Mouse (Mus musculus) kidney, postnatal 0 days (tissue): ENCODE data around the gene Rasl10a. TPM values are rescaled to one million over a fixed set of nuclear protein-coding genes. Genes with fewer than 3 reads are reported as not detected.

Experiments
- ATAC-seq: fragments of 200-750 bp; cut with Nextera tagmentation; replicated peaks from 2 replicates; pipeline ENCODE4 v1.8.0; 2017; ENCODE audit warnings: low read depth, moderate number of reproducible peaks, moderate TSS enrichment, moderate library complexity; ENCODE audit not compliant: low FRiP score
- DNase-seq: peaks from one replicate; pipeline ENCODE4 v3.0.0-alpha.2; 2016; ENCODE audit warnings: low spot score
- H3K27ac ChIP-seq: fragments of 300-500 bp; sonication (generic); 2 replicates; pipeline ENCODE4 v1.5.1; 2014; ENCODE audit warnings: mild to moderate bottlenecking
- H3K27me3 ChIP-seq: fragments of 300-500 bp; sonication (generic); 2 replicates; pipeline ENCODE4 v1.6.1; 2014; ENCODE audit warnings: low read length, mixed read lengths; ENCODE audit not compliant: insufficient read depth
- H3K36me3 ChIP-seq: fragments of 300-500 bp; sonication (generic); 2 replicates; pipeline ENCODE4 v1.6.1; 2014; ENCODE audit warnings: low read length, mixed read lengths; ENCODE audit not compliant: insufficient read depth
- H3K4me1 ChIP-seq: fragments of 300-500 bp; sonication (generic); replicated peaks from 2 replicates; pipeline ENCODE4 v1.6.1; 2014; ENCODE audit warnings: antibody characterized with exemption, low read length, mixed read lengths; ENCODE audit not compliant: insufficient read depth
- H3K4me2 ChIP-seq: fragments of 300-500 bp; sonication (generic); 2 replicates; pipeline ENCODE4 v1.6.1; 2014; ENCODE audit warnings: mild to moderate bottlenecking, low read length, moderate library complexity, mixed read lengths
- H3K4me3 ChIP-seq: fragments of 300-500 bp; sonication (generic); replicated peaks from 2 replicates; pipeline ENCODE4 v1.5.1; 2014; ENCODE audit warnings: low read depth, low read length
- H3K9ac ChIP-seq: fragments of 300-500 bp; sonication (generic); 2 replicates; pipeline ENCODE4 v1.6.1; 2014; ENCODE audit warnings: low read depth, low read length
- H3K9me3 ChIP-seq: fragments of 300-500 bp; sonication (generic); replicated peaks from 2 replicates; pipeline ENCODE4 v1.6.1; 2016; ENCODE audit warnings: low read length, inconsistent platforms, mixed read lengths
- CTCF ChIP-seq: IDR thresholded peaks from 2 replicates; pipeline ENCODE4 v1.5.1; 2016; ENCODE audit warnings: antibody characterized with exemption, low read depth, mild to moderate bottlenecking, moderate library complexity
- WGBS: fragments of 180-500 bp; shearing (Covaris S2); extraction: QIAGEN DNeasy Blood & Tissue Kit; methylation state at CpG from one replicate; pipeline ENCODE4 v1.1.7; 2014; 5-methylcytosine and 5-hydroxymethylcytosine counted together
- microRNA-seq: library from miRNA; unstranded; fragments of <30 nt; microRNA quantifications from one replicate; pipeline ENCODE4, GENCODE M21; 2016
- polyA plus RNA-seq: library from polyadenylated mRNA; unstranded; fragments of >200 nt; fragmentation: Nextera tagmentation; extraction: Ambion mirVana; gene quantifications from 2 replicates; pipeline ENCODE4 v1.2.1, GENCODE M21; 2015

Gene Rasl10a
- polyA plus RNA-seq, 1 experiment from 2014 or later: 1.9 TPM

DNA sequence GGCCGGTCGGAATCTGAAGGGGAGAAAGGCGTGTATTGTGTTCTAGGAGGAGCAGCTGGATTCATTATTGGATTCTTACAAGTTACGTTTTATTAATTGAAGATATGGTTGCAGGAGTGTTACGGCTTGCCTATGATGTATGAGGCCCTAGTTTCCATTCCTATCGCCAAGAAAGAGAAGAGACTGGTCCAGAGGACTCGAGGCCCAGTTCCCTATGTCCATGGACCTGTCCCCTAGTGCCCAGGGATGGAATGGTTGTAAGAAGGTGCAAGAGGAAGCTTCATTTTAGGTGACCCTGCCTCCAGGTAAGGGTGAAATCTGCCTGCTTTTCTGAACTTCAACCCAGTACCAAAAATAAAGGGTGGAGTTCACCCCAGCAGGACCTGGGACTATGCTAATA lies 42.4 kb downstream of the Rasl10a start:
- Histone ChIP-seq H3K36me3 (0 out of 2 replicates have a peak, but pooled peaks cover 3% of the 10 kb centered on the region), H3K4me1 (peaks cover 13% of the 10 kb centered on the region; the same call in 1 of the 2 replicates), H3K27me3 (no peaks in the 10 kb centered on the region), H3K9me3 (no peaks in the 10 kb centered on the region), H3K4me3 (peak overlapping the region; percentile 98), H3K27ac (peak overlapping the region; percentile 95), H3K9ac (peak overlapping the region; percentile 97), H3K4me2 (peak overlapping the region; percentile 76)
- peak; percentile 46 for DNase-seq
- no peak for ATAC-seq
- peak; percentile 32; the same call in 1 of the 2 replicates for TF ChIP-seq CTCF
- 0% methylated on average over 7 of the region's 7 CpGs for WGBS

DNA sequence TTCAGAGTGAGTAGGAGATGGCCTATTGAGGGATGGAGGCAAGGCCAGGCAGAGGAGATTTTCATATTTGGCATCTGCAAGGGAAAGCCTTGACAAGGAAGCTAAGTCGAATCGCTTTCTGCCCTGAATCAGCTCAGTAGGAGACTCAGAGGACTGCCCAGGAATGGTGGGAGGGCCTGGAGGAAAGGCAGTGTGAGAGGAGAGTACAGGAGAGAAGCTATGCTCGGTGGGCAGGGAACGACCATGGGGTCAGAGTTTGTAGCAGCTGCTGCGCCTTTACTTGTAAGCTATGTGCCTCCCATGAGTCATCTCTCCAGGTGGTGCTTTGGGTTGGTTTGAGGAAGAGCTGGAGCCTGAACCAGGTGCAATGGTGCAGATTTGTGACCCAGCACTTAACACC lies 42.9 kb downstream of the Rasl10a start:
- WGBS: 31% methylated on average over 5 of the region's 5 CpGs
- peaks cover 12% of the 10 kb centered on the region; the same call in 1 of the 2 replicates for H3K4me1 ChIP-seq
- no peaks in the 10 kb centered on the region for H3K9me3 ChIP-seq
- H3K9ac ChIP-seq: no peak overlapping the region; the same call in 1 of the 2 replicates
- ATAC-seq (no peak), DNase-seq (peak; percentile 21)
- peak overlapping the region; percentile 98 for H3K4me3 ChIP-seq
- 0 out of 2 replicates have a peak, but pooled peaks cover 8% of the 10 kb centered on the region for H3K36me3 ChIP-seq
- no peaks in the 10 kb centered on the region for H3K27me3 ChIP-seq
- peak overlapping the region; percentile 76 for H3K4me2 ChIP-seq
- H3K27ac ChIP-seq: peak overlapping the region; percentile 50
- TF ChIP-seq CTCF: no peak

- H3K4me1 ChIP-seq: 0 out of 2 replicates have a peak, but pooled peaks cover 6% of the 10 kb centered on the region
- H3K27me3 ChIP-seq: no peaks in the 10 kb centered on the region
- H3K4me2 ChIP-seq: no peak overlapping the region
Observed at GRCm38 (mm10) chr11:5101641-5102040, 43.7 kb downstream of the Rasl10a start.

DNA sequence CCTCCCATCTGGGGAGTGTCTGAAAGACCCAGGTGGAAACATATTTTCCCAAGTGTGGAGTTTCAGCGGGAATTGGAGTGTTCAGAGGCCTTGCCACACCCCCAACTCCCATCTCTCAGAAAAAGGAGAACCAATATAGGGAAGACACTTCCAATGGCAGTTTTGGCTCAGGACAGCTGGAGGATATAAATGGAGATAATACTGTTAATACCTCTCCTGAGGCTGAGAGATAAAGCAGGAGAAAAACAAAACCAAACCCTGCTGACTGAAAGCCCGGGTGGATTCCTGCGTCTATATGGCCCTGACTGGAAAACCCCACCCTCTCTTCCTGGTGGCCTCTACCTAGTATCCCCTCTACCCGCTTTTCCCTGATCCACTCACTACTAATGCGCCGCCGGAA lies 44.5 kb downstream of the Rasl10a start:
- Histone ChIP-seq H3K9me3 (no peaks in the 10 kb centered on the region), H3K4me2 (no peak overlapping the region), H3K27ac (no peak overlapping the region), H3K9ac (no peak overlapping the region), H3K4me1 (0 out of 2 replicates have a peak, but pooled peaks cover 6% of the 10 kb centered on the region), H3K36me3 (peaks cover 11% of the 10 kb centered on the region; the same call in 1 of the 2 replicates), H3K27me3 (no peaks in the 10 kb centered on the region), H3K4me3 (no peak overlapping the region)
- WGBS: 86% methylated on average over 7 of the region's 7 CpGs
- ATAC-seq (no peak), DNase-seq (no peak)
- no peak for TF ChIP-seq CTCF

More at GRCm38 (mm10) chr11:5101641-5102040, 43.7 kb downstream of the Rasl10a start:
- no peak for ATAC-seq
- DNase-seq: no peak
- Histone ChIP-seq H3K36me3 (0 out of 2 replicates have a peak, but pooled peaks cover 11% of the 10 kb centered on the region), H3K9me3 (no peaks in the 10 kb centered on the region), H3K4me3 (no peak overlapping the region), H3K9ac (no peak overlapping the region; the same call in 1 of the 2 replicates), H3K27ac (0 out of 2 replicates have a peak overlapping the region, but pooled peaks have one; percentile 50)
- TF ChIP-seq CTCF: no peak
- 71% methylated on average over 6 of the region's 6 CpGs for WGBS

DNA sequence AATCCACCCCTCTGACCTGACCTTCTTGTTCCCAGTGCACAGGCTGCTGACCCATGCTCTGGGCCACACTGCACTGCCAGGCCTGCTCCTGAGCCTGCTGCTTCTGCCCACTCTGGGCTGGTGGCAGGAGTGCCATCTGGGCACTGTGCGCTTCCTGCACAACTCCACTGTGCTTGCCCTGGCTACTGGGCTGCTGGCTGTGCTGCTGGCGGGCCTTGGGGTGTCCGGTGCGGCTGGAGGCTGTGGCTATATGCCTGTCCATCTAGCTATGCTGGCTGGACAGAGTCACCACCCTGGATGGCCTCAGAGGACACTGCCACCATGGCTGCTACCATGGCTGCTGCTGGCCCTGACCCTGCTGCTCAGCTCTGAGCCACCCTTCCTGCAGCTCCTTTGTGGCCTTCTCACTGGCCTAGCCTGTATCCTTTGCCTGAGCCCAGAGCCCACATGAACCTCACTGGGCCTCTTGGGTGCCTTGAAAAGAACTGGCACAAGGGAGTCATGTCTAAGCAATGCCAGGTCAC lies 46.1 kb downstream of the Rasl10a start:
- 95% methylated on average over 4 of the region's 4 CpGs for WGBS
- H3K9ac ChIP-seq: no peak overlapping the region
- H3K4me3 ChIP-seq: no peak overlapping the region
- no peak for TF ChIP-seq CTCF
- 0 out of 2 replicates have a peak, but pooled peaks cover 6% of the 10 kb centered on the region for H3K4me1 ChIP-seq
- no peak overlapping the region for H3K27ac ChIP-seq
- DNase-seq: no peak
- H3K36me3 ChIP-seq: peaks cover 11% of the 10 kb centered on the region
- no peak overlapping the region for H3K4me2 ChIP-seq
- H3K9me3 ChIP-seq: no peaks in the 10 kb centered on the region
- H3K27me3 ChIP-seq: no peaks in the 10 kb centered on the region
- ATAC-seq: no peak

- DNase-seq (no peak), ATAC-seq (no peak)
- no peak overlapping the region for H3K9ac ChIP-seq
- H3K4me1 ChIP-seq: no peaks in the 10 kb centered on the region
- WGBS: 68% methylated on average over 8 of the region's 8 CpGs
- H3K9me3 ChIP-seq: no peaks in the 10 kb centered on the region
- no peak for TF ChIP-seq CTCF
- H3K27me3 ChIP-seq: no peaks in the 10 kb centered on the region
- H3K27ac ChIP-seq: no peak overlapping the region
- H3K36me3 ChIP-seq: peaks cover 14% of the 10 kb centered on the region
- H3K4me3 ChIP-seq: no peak overlapping the region
- H3K4me2 ChIP-seq: no peak overlapping the region
Observed at GRCm38 (mm10) chr11:5109441-5109840, 51.5 kb downstream of the Rasl10a start.

Small RNA genes within 50 kb of the gene (microRNA-seq; reads per million reads assigned to microRNA genes)
- gene Gm47296: not detected

Other genes starting within 250 kb of the Rasl10a start
- gene Nf2, start 208.6 kb upstream of the Rasl10a start, polyA plus RNA-seq: 33.3 and 35.6 TPM in 2 replicates
- 82.0 and 90.8 TPM in 2 replicates for gene Nipsnap1, start 184.2 kb upstream of the Rasl10a start, polyA plus RNA-seq
- gene Thoc5, start 162.8 kb upstream of the Rasl10a start, polyA plus RNA-seq: 27.3 and 29.8 TPM in 2 replicates
- gene Nefh, start 110.1 kb upstream of the Rasl10a start, polyA plus RNA-seq: 0.08 and 0.11 TPM in 2 replicates
- 54.5 and 61.6 TPM in 2 replicates for gene Ap1b1, start 71.3 kb upstream of the Rasl10a start, polyA plus RNA-seq
- 27.2 and 30.3 TPM in 2 replicates for gene Gas2l1, start 7.2 kb downstream of the Rasl10a start, polyA plus RNA-seq
- 26.8 and 28.3 TPM in 2 replicates for gene Rhbdd3, start 40.8 kb downstream of the Rasl10a start, polyA plus RNA-seq
- gene Ewsr1, start 41.1 kb downstream of the Rasl10a start, polyA plus RNA-seq: 477 and 504 TPM in 2 replicates
- 174 and 180 TPM in 2 replicates for gene Emid1, start 94.1 kb downstream of the Rasl10a start, polyA plus RNA-seq
- gene Kremen1, start 203.4 kb downstream of the Rasl10a start, polyA plus RNA-seq: 18.3 and 20.0 TPM in 2 replicates